Mouse (Mus musculus) myocyte (in vitro differentiated cells): Measurements from ENCODE around the gene Slc25a54.

Experiments
- CEBPB ChIP-seq: IDR thresholded peaks from 2 replicates; pipeline ENCODE4 v1.6.1; 2011; ENCODE audit warnings: mild to moderate bottlenecking, moderate library complexity; ENCODE audit not compliant: poor library complexity, insufficient read depth, severe bottlenecking
- E2F4 ChIP-seq: IDR thresholded peaks from one replicate; pipeline ENCODE4 v1.6.1; 2011; ENCODE audit warnings: mild to moderate bottlenecking, control low read depth, moderate library complexity; ENCODE audit not compliant: insufficient read depth
- MAX ChIP-seq: IDR thresholded peaks from one replicate; pipeline ENCODE4 v1.6.1; 2011; ENCODE audit warnings: low read depth, mild to moderate bottlenecking, control low read depth
- MYOD1 ChIP-seq, 3 experiments: IDR thresholded peaks; one replicate each; pipeline ENCODE4 v1.6.1; 2011; ENCODE audit warnings: control low read depth in 2 of 3, low read depth in 2 of 3, mild to moderate bottlenecking in 2 of 3, moderate library complexity in 1 of 3; ENCODE audit not compliant: insufficient read length in 2 of 3, control insufficient read depth in 1 of 3
- MYOG ChIP-seq, 3 experiments: IDR thresholded peaks; one replicate each; pipeline ENCODE4 v1.6.1; 2011; ENCODE audit warnings: control low read depth in 2 of 3, low read depth in 2 of 3, mild to moderate bottlenecking in 2 of 3; ENCODE audit not compliant: insufficient read length in 2 of 3, control insufficient read depth in 1 of 3, insufficient read depth in 1 of 3
- POLR2A ChIP-seq: IDR thresholded peaks from one replicate; pipeline ENCODE4 v1.6.1; 2011; ENCODE audit warnings: low read depth, mild to moderate bottlenecking, control low read depth, moderate library complexity; ENCODE audit not compliant: insufficient read length
- POLR2AphosphoS2 ChIP-seq: IDR thresholded peaks from one replicate; pipeline ENCODE4 v1.6.1; 2011; ENCODE audit warnings: low read depth, control low read depth; ENCODE audit not compliant: insufficient read length
- REST ChIP-seq: IDR thresholded peaks from one replicate; pipeline ENCODE4 v1.6.1; 2011; ENCODE audit warnings: mild to moderate bottlenecking, control low read depth, moderate library complexity; ENCODE audit not compliant: insufficient read depth, insufficient read length
- SRF ChIP-seq: IDR thresholded peaks from one replicate; pipeline ENCODE4 v1.6.1; 2011; ENCODE audit warnings: low read depth; ENCODE audit not compliant: control insufficient read depth, insufficient read length
- TCF12 ChIP-seq: IDR thresholded peaks from one replicate; pipeline ENCODE4 v1.6.1; 2011; ENCODE audit warnings: mild to moderate bottlenecking, control low read depth; ENCODE audit not compliant: poor library complexity, insufficient read depth, severe bottlenecking
- TCF3 ChIP-seq: IDR thresholded peaks from one replicate; pipeline ENCODE4 v1.6.1; 2011; ENCODE audit warnings: low read depth, control low read depth; ENCODE audit not compliant: insufficient read length
- USF1 ChIP-seq: IDR thresholded peaks from one replicate; pipeline ENCODE4 v1.6.1; 2011; ENCODE audit warnings: low read depth, mild to moderate bottlenecking, control low read depth, moderate library complexity

DNA sequence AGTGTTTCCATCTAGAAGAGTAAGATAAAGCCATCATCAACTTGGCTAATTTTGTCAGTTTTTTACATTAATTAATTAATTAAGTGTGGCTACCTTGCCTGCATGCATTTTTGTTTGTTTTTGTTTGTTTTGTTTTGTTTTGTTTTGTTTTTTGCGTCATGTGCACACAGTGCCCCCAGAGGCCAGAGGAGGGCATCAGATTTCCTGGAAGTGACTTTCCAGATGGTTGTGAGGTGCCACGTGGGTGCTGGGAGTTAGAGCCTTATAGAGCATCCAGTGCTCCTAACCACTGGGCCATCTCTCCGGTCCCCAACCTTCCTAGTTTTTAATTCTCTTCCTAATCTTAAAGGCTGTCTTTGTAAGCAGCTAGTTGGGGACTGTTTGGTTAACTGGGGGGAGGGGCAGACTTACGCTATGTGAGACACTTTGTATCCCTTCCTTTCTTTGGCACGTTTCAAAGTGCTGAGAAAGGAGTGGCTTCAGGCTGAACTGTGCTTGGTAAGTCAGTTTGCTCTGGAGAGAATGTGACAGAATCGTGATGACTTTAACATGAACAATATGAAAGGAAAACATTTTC, 32.5 kb upstream of the Slc25a54 start:
- TF ChIP-seq POLR2A (no peak), MAX (no peak), MYOG (IDR thresholded peaks at IDR 0.05; ENCODE audit: control insufficient read depth in 1 of 3, insufficient read depth in 1 of 3, insufficient read length in 2 of 3, low read depth in 2 of 3) (no peak), USF1 (no peak), TCF12 (no peak), SRF (no peak), POLR2AphosphoS2 (no peak), TCF3 (no peak), E2F4 (no peak), REST (no peak), MYOD1 (IDR thresholded peaks at IDR 0.05; ENCODE audit: control insufficient read depth in 1 of 3, insufficient read length in 2 of 3, low read depth in 2 of 3) (no peak), CEBPB (no peak)
